Mouse (Mus musculus): ENCODE data around the gene Ispd. TPM values are rescaled to one million over a fixed set of nuclear protein-coding genes. Genes with fewer than 3 reads are reported as not detected.

Ispd gene
- polyA plus RNA-seq, 1 experiment from 2014 or later: 8.9 TPM

- Histone ChIP-seq H3K4me3 (no peak overlapping the region), H3K9ac (no peak overlapping the region), H3K27ac (no peak overlapping the region), H3K36me3 (no peaks in the 10 kb centered on the region), H3K27me3 (no peaks in the 10 kb centered on the region), H3K9me3 (no peaks in the 10 kb centered on the region), H3K4me2 (replicated peaks) (no peak overlapping the region), H3K4me1 (peaks cover 27% of the 10 kb centered on the region)
- WGBS: 55% methylated on average over 3 of the region's 3 CpGs
- ATAC-seq (ENCODE audit: low FRiP score, low read depth): no peak
These were observed 342.1 kb downstream of the Ispd start for GRCm38 (mm10) chr12:36723302-36723701.

- H3K9ac ChIP-seq: no peak overlapping the region
- no peak overlapping the region for H3K27ac ChIP-seq
- no peak overlapping the region for H3K4me2 ChIP-seq (replicated peaks)
- H3K9me3 ChIP-seq: no peaks in the 10 kb centered on the region
- 69% methylated on average over 4 of the region's 4 CpGs for WGBS
- peaks cover 18% of the 10 kb centered on the region; the same call in 1 of the 2 replicates for H3K4me1 ChIP-seq
- no peaks in the 10 kb centered on the region for H3K27me3 ChIP-seq
- H3K36me3 ChIP-seq: no peaks in the 10 kb centered on the region
- ATAC-seq (ENCODE audit: low FRiP score, low read depth): no peak
- H3K4me3 ChIP-seq: no peak overlapping the region
These were observed 343.0 kb downstream of the Ispd start for GRCm38 (mm10) chr12:36724297-36724696.

- Histone ChIP-seq H3K9me3 (no peaks in the 10 kb centered on the region), H3K9ac (no peak overlapping the region), H3K4me2 (replicated peaks) (no peak overlapping the region), H3K27me3 (no peaks in the 10 kb centered on the region), H3K36me3 (no peaks in the 10 kb centered on the region), H3K27ac (no peak overlapping the region), H3K4me3 (no peak overlapping the region), H3K4me1 (peaks cover 18% of the 10 kb centered on the region; the same call in 1 of the 2 replicates)
- ATAC-seq (ENCODE audit: low FRiP score, low read depth): no peak
- WGBS: 81% methylated on average over 3 of the region's 3 CpGs
These were observed 344.0 kb downstream of the Ispd start for GRCm38 (mm10) chr12:36725250-36725649.

GRCm38 (mm10) chr12:36726026-36726425 lies 344.8 kb downstream of the Ispd start:
- H3K4me1 ChIP-seq: peaks cover 14% of the 10 kb centered on the region; the same call in 1 of the 2 replicates
- no peak overlapping the region for H3K4me3 ChIP-seq
- no peaks in the 10 kb centered on the region for H3K9me3 ChIP-seq
- no peak overlapping the region for H3K27ac ChIP-seq
- no peak for ATAC-seq (ENCODE audit: low FRiP score, low read depth)
- H3K4me2 ChIP-seq (replicated peaks): no peak overlapping the region
- H3K36me3 ChIP-seq: no peaks in the 10 kb centered on the region
- no peak overlapping the region for H3K9ac ChIP-seq
- 62% methylated on average over 1 of the region's 1 CpGs for WGBS
- no peaks in the 10 kb centered on the region for H3K27me3 ChIP-seq

GRCm38 (mm10) chr12:36733673-36734371 lies 352.6 kb downstream of the Ispd start:
- H3K27me3 ChIP-seq: no peaks in the 10 kb centered on the region
- H3K9me3 ChIP-seq: no peaks in the 10 kb centered on the region
- ATAC-seq (ENCODE audit: low FRiP score, low read depth): no peak
- H3K27ac ChIP-seq: no peak overlapping the region
- H3K4me2 ChIP-seq (replicated peaks): no peak overlapping the region
- no peaks in the 10 kb centered on the region for H3K36me3 ChIP-seq
- no peak overlapping the region for H3K4me3 ChIP-seq
- no peak overlapping the region for H3K9ac ChIP-seq
- H3K4me1 ChIP-seq: no peaks in the 10 kb centered on the region
- WGBS: 83% methylated on average over 4 of the region's 4 CpGs

Other genes with a start within 250 kb of the Ispd start
- 35.0 and 35.4 TPM in 2 replicates for gene Ankmy2, start 224.3 kb upstream of the Ispd start, polyA plus RNA-seq (2015; fragmentation: Nextera tagmentation; extraction: Ambion mirVana)
- 242 and 259 TPM in 2 replicates for gene Bzw2, start 223.4 kb upstream of the Ispd start, polyA plus RNA-seq (2015; fragmentation: Nextera tagmentation; extraction: Ambion mirVana)
- not detected in 2 replicates for gene Lrrc72, start 128.1 kb upstream of the Ispd start, polyA plus RNA-seq (2015; fragmentation: Nextera tagmentation; extraction: Ambion mirVana)
- gene Sostdc1, start 67.3 kb upstream of the Ispd start, polyA plus RNA-seq (2015; fragmentation: Nextera tagmentation; extraction: Ambion mirVana): 59.3 and 64.6 TPM in 2 replicates
- 2.2 and 2.5 TPM in 2 replicates for gene D630036H23Rik, start 731 bp downstream of the Ispd start, polyA plus RNA-seq (2015; fragmentation: Nextera tagmentation; extraction: Ambion mirVana)

Measured in limb, embryonic 13.5 days (tissue).